Mouse (Mus musculus) heart, embryonic 12.5 days (tissue): ENCODE data around the gene Oat. TPM values are rescaled to one million over a fixed set of nuclear protein-coding genes. Genes with fewer than 3 reads are reported as not detected.

Experiments used
- ATAC-seq: fragments of 200-750 bp; cut with Nextera tagmentation; 2 replicates; pipeline ENCODE4 v1.8.0; 2017; ENCODE audit warnings: moderate TSS enrichment, moderate library complexity; ENCODE audit not compliant: insufficient number of reproducible peaks, low FRiP score
- H3K27ac ChIP-seq: fragments of 300-500 bp; sonication (generic); 2 replicates; pipeline ENCODE4 v1.5.1; 2016; ENCODE audit warnings: mild to moderate bottlenecking, moderate library complexity; ENCODE audit not compliant: poor library complexity, severe bottlenecking
- H3K27me3 ChIP-seq: fragments of 300-500 bp; sonication (generic); replicated peaks from 2 replicates; pipeline ENCODE4 v1.6.1; 2016; ENCODE audit warnings: mild to moderate bottlenecking, moderate library complexity
- H3K36me3 ChIP-seq: fragments of 300-500 bp; sonication (generic); 2 replicates; pipeline ENCODE4 v1.6.1; 2016; ENCODE audit warnings: mild to moderate bottlenecking, moderate library complexity
- H3K4me1 ChIP-seq: fragments of 300-500 bp; sonication (generic); replicated peaks from 2 replicates; pipeline ENCODE4 v1.6.1; 2016; ENCODE audit warnings: mild to moderate bottlenecking
- H3K4me2 ChIP-seq: fragments of 300-500 bp; sonication (generic); 2 replicates; pipeline ENCODE4 v1.6.1; 2016; ENCODE audit warnings: mild to moderate bottlenecking, moderate library complexity
- H3K4me3 ChIP-seq: fragments of 300-500 bp; sonication (generic); 2 replicates; pipeline ENCODE4 v1.5.1; 2016; ENCODE audit warnings: mild to moderate bottlenecking
- H3K9ac ChIP-seq: fragments of 300-500 bp; sonication (generic); 2 replicates; pipeline ENCODE4 v1.6.1; 2016; ENCODE audit warnings: mild to moderate bottlenecking, moderate library complexity
- H3K9me3 ChIP-seq: fragments of 300-500 bp; sonication (generic); replicated peaks from 2 replicates; pipeline ENCODE4 v1.6.1; 2016; ENCODE audit warnings: mild to moderate bottlenecking, moderate library complexity
- WGBS: fragments of 180-500 bp; shearing (Covaris S2); methylation state at CpG from one replicate; pipeline ENCODE4 v1.1.7; 2016; 5-methylcytosine and 5-hydroxymethylcytosine counted together
- polyA plus RNA-seq: library from polyadenylated mRNA; unstranded; fragments of >200 nt; fragmentation: Nextera tagmentation; extraction: Ambion mirVana; gene quantifications from 2 replicates; pipeline ENCODE4 v1.2.1, GENCODE M21; 2016

Oat gene
- polyA plus RNA-seq, 1 experiment from 2014 or later: 161 TPM

GRCm38 (mm10) chr7:132589610-132590009 lies 13.4 kb upstream of the Oat start:
- H3K9me3 ChIP-seq: no peaks in the 10 kb centered on the region
- no peak overlapping the region for H3K27ac ChIP-seq
- no peak overlapping the region for H3K4me2 ChIP-seq
- H3K36me3 ChIP-seq: no peaks in the 10 kb centered on the region
- H3K9ac ChIP-seq: no peak overlapping the region
- H3K27me3 ChIP-seq: peaks cover 5% of the 10 kb centered on the region
- 56% methylated on average over 5 of the region's 5 CpGs for WGBS
- no peak for ATAC-seq
- H3K4me3 ChIP-seq: no peak overlapping the region
- peaks cover 8% of the 10 kb centered on the region for H3K4me1 ChIP-seq

DNA sequence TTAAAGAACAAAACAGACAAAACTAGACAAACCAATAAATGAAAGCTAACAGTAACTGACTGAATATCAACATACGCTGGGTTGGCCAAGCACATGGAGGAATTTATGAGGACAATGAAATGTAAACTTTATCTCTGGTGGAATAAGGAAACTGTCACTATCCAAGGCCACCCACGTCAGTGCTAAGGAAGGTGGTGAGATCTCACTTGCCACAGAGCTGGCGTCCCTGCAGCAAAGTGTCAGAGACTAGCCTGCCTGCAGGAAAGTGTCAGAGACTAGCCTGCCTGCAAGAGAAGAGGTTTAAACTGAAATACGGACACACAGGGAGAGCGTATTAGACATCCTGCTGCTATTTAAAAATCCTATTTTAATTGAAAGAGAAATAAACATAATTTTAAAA lies 11.0 kb upstream of the Oat start:
- H3K36me3 ChIP-seq: no peaks in the 10 kb centered on the region
- no peaks in the 10 kb centered on the region for H3K27me3 ChIP-seq
- no peak overlapping the region for H3K27ac ChIP-seq
- H3K4me3 ChIP-seq: no peak overlapping the region
- no peak overlapping the region for H3K9ac ChIP-seq
- H3K4me2 ChIP-seq: no peak overlapping the region
- 53% methylated on average over 5 of the region's 5 CpGs for WGBS
- H3K9me3 ChIP-seq: no peaks in the 10 kb centered on the region
- H3K4me1 ChIP-seq: peaks cover 5% of the 10 kb centered on the region
- no peak for ATAC-seq

- Histone ChIP-seq H3K27ac (no peak overlapping the region), H3K4me3 (no peak overlapping the region), H3K4me1 (peaks cover 4% of the 10 kb centered on the region), H3K9me3 (no peaks in the 10 kb centered on the region), H3K4me2 (no peak overlapping the region), H3K36me3 (no peaks in the 10 kb centered on the region), H3K27me3 (no peaks in the 10 kb centered on the region), H3K9ac (no peak overlapping the region)
- no peak for ATAC-seq
- WGBS: 29% methylated on average over 3 of the region's 3 CpGs
These were observed 9.7 kb upstream of the Oat start for GRCm38 (mm10) chr7:132585695-132586491.

DNA sequence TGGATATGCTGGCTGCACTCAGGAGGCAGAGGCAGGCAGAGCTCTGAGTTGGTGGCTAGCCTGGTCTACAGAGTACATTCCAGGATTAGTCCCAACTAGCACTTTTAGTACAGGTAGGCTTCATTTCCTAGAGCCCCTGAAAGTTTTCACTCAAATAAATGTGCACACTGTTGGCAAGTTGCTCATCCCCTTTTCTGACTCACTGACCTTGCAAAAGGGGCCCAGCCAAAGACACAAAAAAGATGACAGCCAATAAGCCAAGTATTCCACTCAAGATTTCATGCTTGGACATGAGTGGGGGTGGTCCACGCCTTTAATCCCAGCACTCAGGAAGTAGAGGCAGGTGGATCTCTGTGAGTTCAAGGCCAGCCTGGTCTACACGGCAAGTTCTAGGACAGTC lies 5.2 kb upstream of the Oat start:
- H3K4me2 ChIP-seq: no peak overlapping the region
- ATAC-seq: no peak
- WGBS: 87% methylated on average over 2 of the region's 2 CpGs
- H3K4me3 ChIP-seq: no peak overlapping the region
- H3K9ac ChIP-seq: no peak overlapping the region
- H3K36me3 ChIP-seq: no peaks in the 10 kb centered on the region
- no peak overlapping the region for H3K27ac ChIP-seq
- no peaks in the 10 kb centered on the region for H3K27me3 ChIP-seq
- peaks cover 10% of the 10 kb centered on the region for H3K4me1 ChIP-seq
- H3K9me3 ChIP-seq: no peaks in the 10 kb centered on the region

DNA sequence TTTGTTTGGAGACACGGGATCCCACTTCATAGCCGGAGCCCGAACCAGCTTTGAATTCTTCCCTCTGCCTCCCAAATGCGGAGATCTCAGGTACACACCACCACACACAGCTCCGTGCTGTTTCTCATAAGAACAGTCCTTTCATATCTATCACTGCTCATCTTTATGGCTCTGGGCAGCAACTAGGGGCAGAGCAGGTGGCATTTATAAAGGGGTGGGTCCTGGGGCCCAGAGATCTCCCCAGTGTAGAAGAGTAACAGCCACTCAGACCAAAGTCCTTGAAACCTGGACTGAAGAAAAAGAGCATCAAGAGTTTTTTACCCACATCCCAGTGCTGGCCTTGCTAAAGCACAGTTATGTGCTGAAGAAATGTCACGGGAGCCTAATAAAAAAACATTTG lies 4.3 kb upstream of the Oat start:
- no peak for ATAC-seq

GRCm38 (mm10) chr7:132576891-132577290 lies 693 bp upstream of the Oat start:
- H3K9ac ChIP-seq: peak overlapping the region; percentile 51
- H3K4me1 ChIP-seq: peaks cover 25% of the 10 kb centered on the region
- peak overlapping the region; percentile 78; the same call in 1 of the 2 replicates for H3K4me3 ChIP-seq
- H3K36me3 ChIP-seq: no peaks in the 10 kb centered on the region
- H3K9me3 ChIP-seq: no peaks in the 10 kb centered on the region
- no peak overlapping the region for H3K27ac ChIP-seq
- peak overlapping the region; percentile 74 for H3K4me2 ChIP-seq
- ATAC-seq: no peak
- WGBS: 49% methylated on average over 4 of the region's 4 CpGs
- H3K27me3 ChIP-seq: no peaks in the 10 kb centered on the region

More for the DNA sequence above, 4.3 kb upstream of the Oat start:
- Histone ChIP-seq H3K9me3 (no peaks in the 10 kb centered on the region), H3K36me3 (no peaks in the 10 kb centered on the region), H3K4me3 (no peak overlapping the region), H3K4me1 (peaks cover 7% of the 10 kb centered on the region), H3K4me2 (no peak overlapping the region), H3K9ac (no peak overlapping the region), H3K27ac (no peak overlapping the region), H3K27me3 (no peaks in the 10 kb centered on the region)
- WGBS: 59% methylated on average over 6 of the region's 6 CpGs

DNA sequence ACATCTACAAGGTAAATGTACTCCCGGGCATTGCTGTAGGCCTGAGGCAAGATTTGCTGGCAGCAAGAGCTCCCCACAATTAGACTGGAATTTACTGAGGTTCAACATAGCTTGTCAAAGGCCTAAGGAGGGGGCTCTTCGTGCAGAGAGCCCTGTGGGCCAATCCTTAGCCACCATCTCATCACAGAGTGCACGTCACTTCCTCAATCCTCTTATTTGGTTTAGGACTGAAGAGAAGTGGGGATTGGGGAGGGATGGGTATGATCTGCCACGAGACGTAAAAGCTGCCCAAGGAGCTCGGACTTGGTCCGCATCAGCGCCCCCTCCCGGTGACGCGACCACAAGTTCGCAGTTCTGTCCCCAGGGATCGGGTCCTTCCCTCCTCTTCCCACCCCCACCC lies 575 bp downstream of the Oat start:
- no peaks in the 10 kb centered on the region for H3K9me3 ChIP-seq
- H3K27ac ChIP-seq: peak overlapping the region; percentile 95
- H3K4me2 ChIP-seq: peak overlapping the region; percentile 74
- peaks cover 30% of the 10 kb centered on the region for H3K4me1 ChIP-seq
- peak overlapping the region; percentile 85 for H3K9ac ChIP-seq
- no peaks in the 10 kb centered on the region for H3K36me3 ChIP-seq
- peak; percentile 86 for ATAC-seq
- under 1% methylated on average over 13 of the region's 13 CpGs for WGBS
- H3K27me3 ChIP-seq: no peaks in the 10 kb centered on the region
- peak overlapping the region; percentile 78 for H3K4me3 ChIP-seq

DNA sequence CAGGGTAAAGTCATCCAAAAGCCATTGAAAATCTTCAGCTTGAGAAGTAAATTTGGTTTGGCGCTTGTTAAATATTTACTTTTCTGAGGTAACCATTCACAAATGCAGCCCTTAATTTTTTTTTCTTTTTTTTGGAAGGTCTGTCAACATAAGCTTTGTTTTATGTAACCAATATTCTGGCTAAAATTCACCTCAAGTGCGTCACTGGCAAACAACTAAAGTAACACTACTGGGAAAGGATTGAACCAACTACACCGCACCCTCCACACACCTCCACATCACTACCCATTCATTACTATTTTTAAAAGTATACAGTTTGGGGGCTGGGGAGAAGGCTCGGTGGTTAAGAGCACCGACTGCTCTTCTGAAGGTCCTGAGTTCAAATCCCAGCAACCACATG lies 1.6 kb downstream of the Oat start:
- Histone ChIP-seq H3K9me3 (no peaks in the 10 kb centered on the region), H3K4me3 (no peak overlapping the region), H3K27me3 (no peaks in the 10 kb centered on the region), H3K27ac (no peak overlapping the region), H3K36me3 (peaks cover 3% of the 10 kb centered on the region; the same call in 1 of the 2 replicates), H3K9ac (no peak overlapping the region), H3K4me1 (peaks cover 39% of the 10 kb centered on the region), H3K4me2 (no peak overlapping the region)
- no peak for ATAC-seq
- WGBS: 88% methylated on average over 5 of the region's 5 CpGs

GRCm38 (mm10) chr7:132573205-132573604 lies 3.0 kb downstream of the Oat start:
- H3K4me3 ChIP-seq: no peak overlapping the region
- H3K9me3 ChIP-seq: no peaks in the 10 kb centered on the region
- peaks cover 44% of the 10 kb centered on the region for H3K4me1 ChIP-seq
- H3K4me2 ChIP-seq: peak overlapping the region; percentile 8; the same call in 1 of the 2 replicates
- H3K9ac ChIP-seq: no peak overlapping the region
- H3K27ac ChIP-seq: 0 out of 2 replicates have a peak overlapping the region, but pooled peaks have one; percentile 18
- ATAC-seq: no peak
- H3K27me3 ChIP-seq: no peaks in the 10 kb centered on the region
- WGBS: 67% methylated on average over 6 of the region's 6 CpGs
- peaks cover 16% of the 10 kb centered on the region for H3K36me3 ChIP-seq

DNA sequence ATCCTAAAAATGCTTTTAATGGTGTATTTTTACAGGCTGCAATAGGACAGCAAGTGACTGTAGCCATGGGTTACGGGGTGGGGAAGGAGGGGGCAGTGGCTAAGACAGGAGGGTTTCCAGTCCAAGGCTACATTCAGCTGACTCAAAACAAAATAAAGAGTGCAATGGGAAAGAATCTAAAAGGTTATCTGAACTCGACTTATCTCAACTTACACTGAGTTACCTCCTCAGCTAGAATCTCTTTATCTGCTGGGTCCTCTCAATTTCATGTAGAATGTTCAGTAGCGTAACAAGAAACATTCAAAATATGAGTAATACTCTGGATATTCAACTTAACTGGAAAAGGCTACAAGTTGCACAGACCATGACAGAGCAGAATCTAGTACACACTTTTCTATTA lies 3.5 kb downstream of the Oat start:
- 63% methylated on average over 3 of the region's 3 CpGs for WGBS
- no peak overlapping the region for H3K4me2 ChIP-seq

DNA sequence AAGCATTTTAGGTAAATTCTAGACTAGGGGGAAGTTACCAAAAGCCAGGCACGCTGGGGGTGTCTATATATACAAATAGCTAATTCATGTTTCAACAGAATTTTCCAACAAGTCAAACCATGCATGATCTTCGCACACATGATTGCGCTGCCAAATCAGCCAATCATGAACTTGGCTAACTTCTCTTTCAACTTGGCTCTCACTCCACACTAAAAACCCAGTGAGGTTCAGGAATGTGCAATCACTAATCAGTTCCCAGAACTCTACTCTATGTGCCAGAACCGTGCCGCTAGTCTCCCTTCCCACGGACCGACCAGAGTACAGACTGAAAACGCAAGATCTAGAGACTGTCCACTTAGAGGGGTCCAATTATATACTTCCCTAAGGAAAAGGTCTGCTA lies 4.7 kb downstream of the Oat start:
- no peak overlapping the region for H3K4me3 ChIP-seq
- WGBS: 76% methylated on average over 8 of the region's 8 CpGs
- H3K9me3 ChIP-seq: no peaks in the 10 kb centered on the region
- H3K27ac ChIP-seq: no peak overlapping the region
- peaks cover 27% of the 10 kb centered on the region for H3K36me3 ChIP-seq
- no peak overlapping the region for H3K9ac ChIP-seq
- no peak for ATAC-seq
- H3K4me2 ChIP-seq: no peak overlapping the region
- H3K27me3 ChIP-seq: no peaks in the 10 kb centered on the region
- peaks cover 38% of the 10 kb centered on the region for H3K4me1 ChIP-seq

More for the DNA sequence above, 3.5 kb downstream of the Oat start:
- Histone ChIP-seq H3K4me3 (no peak overlapping the region), H3K27me3 (no peaks in the 10 kb centered on the region), H3K36me3 (peaks cover 20% of the 10 kb centered on the region), H3K4me1 (peaks cover 44% of the 10 kb centered on the region), H3K27ac (0 out of 2 replicates have a peak overlapping the region, but pooled peaks have one; percentile 18), H3K9ac (no peak overlapping the region), H3K9me3 (no peaks in the 10 kb centered on the region)
- ATAC-seq: no peak
